Mouse (Mus musculus): ENCODE data around the gene Dync1i1.

GRCm38 (mm10) chr6:5956316-5956913, 231.0 kb downstream of the Dync1i1 start:
- TF ChIP-seq CTCF (IDR thresholded peaks at IDR 0.05; ENCODE audit: insufficient read depth, low read length) (no peak), POLR2A (IDR thresholded peaks at IDR 0.05; ENCODE audit: borderline replicate concordance, extremely low read depth, low read depth, low read length) (no peak)

All from lung, adult 2 months (tissue).